Mouse (Mus musculus): ENCODE measurements around the gene Gpatch11. TPM values are rescaled to one million over a fixed set of nuclear protein-coding genes. Genes with fewer than 3 reads are reported as not detected.
"Not testable (repeated sequence)": the region's sequence is repeated elsewhere in the genome, so short reads cannot be mapped to it uniquely, and the experiment has no call there.

The Gpatch11 gene
- total RNA-seq (2014; rRNA removed) = 31.9 and 38.2 TPM in 2 replicates
- polyA plus RNA-seq (2015; fragmentation: Nextera tagmentation; extraction: Ambion mirVana) = 48.5 and 49.0 TPM in 2 replicates

GRCm38 (mm10) chr17:78834856-78835835, at the start of gene Gpatch11, which contains the start of gene Heatr5b:
Gene Gpatch11 (plus strand): TSS chr17:78835567.
Gene Heatr5b (minus strand): TSS chr17:78835364.
- H3K9ac ChIP-seq (replicated peaks; ENCODE audit: low read length, poor library complexity, severe bottlenecking) = peak within 1 kb of the TSS; percentile 85
- TF ChIP-seq CTCF (IDR thresholded peaks at IDR 0.05) = no peak
- H3K4me1 ChIP-seq (ENCODE audit: insufficient read depth, low read length) = no peaks in the 10 kb centered on the region
- no peaks in the 10 kb centered on the region for H3K9me3 ChIP-seq (ENCODE audit: low read length)
- peaks cover 22% of the 10 kb centered on the region for H3K36me3 ChIP-seq (ENCODE audit: insufficient read depth, low read length)
- peak within 1 kb of the TSS; percentile 78 for H3K27ac ChIP-seq (ENCODE audit: low read depth, low read length)
- DNase-seq (ENCODE audit: low spot score) = peak; percentile 99
- no peaks in the 10 kb centered on the region for H3K27me3 ChIP-seq (ENCODE audit: insufficient read depth, low read length)
- H3K4me2 ChIP-seq (ENCODE audit: low read depth, low read length, poor library complexity, severe bottlenecking) = peak within 1 kb of the TSS; percentile 89
- peak within 1 kb of the TSS; percentile 85 for H3K4me3 ChIP-seq (ENCODE audit: low read depth, low read length)
- under 1% methylated on average over 81 of the region's 81 CpGs for WGBS
- ATAC-seq (ENCODE audit: low FRiP score) = peak; percentile 98

- not testable (repeated sequence) for H3K4me2 ChIP-seq (ENCODE audit: low read depth, low read length, poor library complexity, severe bottlenecking); ATAC-seq (ENCODE audit: low FRiP score); H3K9ac ChIP-seq (replicated peaks; ENCODE audit: low read length, poor library complexity, severe bottlenecking); H3K27me3 ChIP-seq (ENCODE audit: insufficient read depth, low read length); DNase-seq (ENCODE audit: low spot score); H3K9me3 ChIP-seq (ENCODE audit: low read length); H3K4me3 ChIP-seq (ENCODE audit: low read depth, low read length); H3K4me1 ChIP-seq (ENCODE audit: insufficient read depth, low read length); H3K27ac ChIP-seq (ENCODE audit: low read depth, low read length)
- peaks cover 27% of the 10 kb centered on the region for H3K36me3 ChIP-seq (ENCODE audit: insufficient read depth, low read length)
- 79% methylated on average over 3 of the region's 3 CpGs for WGBS
- TF ChIP-seq CTCF (IDR thresholded peaks at IDR 0.05) = 0 out of 2 replicates have a peak, but pooled peaks have one; percentile 18
Measured at GRCm38 (mm10) chr17:78788273-78788672, 47.1 kb upstream of the Gpatch11 start.

- peaks cover 36% of the 10 kb centered on the region for H3K36me3 ChIP-seq (ENCODE audit: insufficient read depth, low read length)
- TF ChIP-seq CTCF (IDR thresholded peaks at IDR 0.05) = no peak
- WGBS = 73% methylated on average over 7 of the region's 7 CpGs
Measured at GRCm38 (mm10) chr17:78791068-78791689, 44.2 kb upstream of the Gpatch11 start.

GRCm38 (mm10) chr17:78791690-78792070, 43.7 kb upstream of the Gpatch11 start:
- no peaks in the 10 kb centered on the region for H3K27me3 ChIP-seq (ENCODE audit: insufficient read depth, low read length)
- WGBS = 92% methylated on average over 3 of the region's 3 CpGs
- DNase-seq (ENCODE audit: low spot score) (no peak), ATAC-seq (ENCODE audit: low FRiP score) (no peak)
- H3K9me3 ChIP-seq (ENCODE audit: low read length) = no peaks in the 10 kb centered on the region
- H3K36me3 ChIP-seq (ENCODE audit: insufficient read depth, low read length) = peaks cover 41% of the 10 kb centered on the region
- no peak overlapping the region for H3K27ac ChIP-seq (ENCODE audit: low read depth, low read length)
- H3K9ac ChIP-seq (replicated peaks; ENCODE audit: low read length, poor library complexity, severe bottlenecking) = no peak overlapping the region
- no peak overlapping the region for H3K4me2 ChIP-seq (ENCODE audit: low read depth, low read length, poor library complexity, severe bottlenecking)
- TF ChIP-seq CTCF (IDR thresholded peaks at IDR 0.05) = no peak
- no peak overlapping the region for H3K4me3 ChIP-seq (ENCODE audit: low read depth, low read length)
- no peaks in the 10 kb centered on the region for H3K4me1 ChIP-seq (ENCODE audit: insufficient read depth, low read length)

More at GRCm38 (mm10) chr17:78791068-78791689, 44.2 kb upstream of the Gpatch11 start:
- Histone ChIP-seq H3K27me3 (ENCODE audit: insufficient read depth, low read length) (no peaks in the 10 kb centered on the region), H3K4me1 (ENCODE audit: insufficient read depth, low read length) (no peaks in the 10 kb centered on the region), H3K9me3 (ENCODE audit: low read length) (no peaks in the 10 kb centered on the region), H3K4me2 (ENCODE audit: low read depth, low read length, poor library complexity, severe bottlenecking) (no peak overlapping the region), H3K4me3 (ENCODE audit: low read depth, low read length) (no peak overlapping the region), H3K27ac (ENCODE audit: low read depth, low read length) (no peak overlapping the region), H3K9ac (replicated peaks; ENCODE audit: low read length, poor library complexity, severe bottlenecking) (no peak overlapping the region)
- ATAC-seq (ENCODE audit: low FRiP score) (no peak), DNase-seq (ENCODE audit: low spot score) (no peak)

- 91% methylated on average over 3 of the region's 3 CpGs for WGBS
- no peak for TF ChIP-seq CTCF (IDR thresholded peaks at IDR 0.05)
- ATAC-seq (ENCODE audit: low FRiP score) = no peak
Measured at GRCm38 (mm10) chr17:78792122-78792521, 43.2 kb upstream of the Gpatch11 start.

More at GRCm38 (mm10) chr17:78792122-78792521, 43.2 kb upstream of the Gpatch11 start:
- Histone ChIP-seq H3K27me3 (ENCODE audit: insufficient read depth, low read length) (no peaks in the 10 kb centered on the region), H3K36me3 (ENCODE audit: insufficient read depth, low read length) (peaks cover 46% of the 10 kb centered on the region), H3K9me3 (ENCODE audit: low read length) (no peaks in the 10 kb centered on the region), H3K4me1 (ENCODE audit: insufficient read depth, low read length) (no peaks in the 10 kb centered on the region), H3K9ac (replicated peaks; ENCODE audit: low read length, poor library complexity, severe bottlenecking) (no peak overlapping the region), H3K4me3 (ENCODE audit: low read depth, low read length) (no peak overlapping the region), H3K27ac (ENCODE audit: low read depth, low read length) (no peak overlapping the region), H3K4me2 (ENCODE audit: low read depth, low read length, poor library complexity, severe bottlenecking) (no peak overlapping the region)
- DNase-seq (ENCODE audit: low spot score) = no peak
